Mouse (Mus musculus) cerebellum, adult 18-20 months (tissue): ENCODE data around the gene Olfr523.
"Not testable (repeated sequence)": the region's sequence is repeated elsewhere in the genome, so short reads cannot be mapped to it uniquely, and the experiment has no call there.

Experiments used
- DNase-seq, 2 experiments: peaks; one replicate each; pipeline ENCODE4 v3.0.0; 2021

Gene Olfr523

DNA sequence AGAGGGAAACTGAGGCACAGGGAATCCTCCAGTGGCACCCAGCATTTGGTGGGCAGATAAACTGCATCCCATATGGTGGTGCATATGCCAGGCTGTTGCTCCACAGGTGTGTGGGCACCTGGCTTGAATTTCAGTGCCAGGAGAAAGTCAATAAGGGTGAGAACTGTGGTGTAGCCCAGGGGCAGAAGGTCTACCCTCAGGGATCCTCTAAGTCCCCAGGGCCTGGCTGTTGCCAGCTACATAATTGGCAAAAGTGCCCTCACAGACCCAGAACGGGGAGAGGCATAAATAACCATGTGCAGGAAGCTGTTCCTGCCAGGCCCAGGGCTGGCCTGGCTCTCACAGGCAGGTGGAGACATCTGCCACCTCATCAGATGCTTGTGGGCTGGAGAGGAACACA, at the start of gene Olfr523:
Olfr523 (plus strand) TSS at position 282 of the 400 bp plus-strand sequence.
- peak; percentile 50 to 57 for DNase-seq

DNA sequence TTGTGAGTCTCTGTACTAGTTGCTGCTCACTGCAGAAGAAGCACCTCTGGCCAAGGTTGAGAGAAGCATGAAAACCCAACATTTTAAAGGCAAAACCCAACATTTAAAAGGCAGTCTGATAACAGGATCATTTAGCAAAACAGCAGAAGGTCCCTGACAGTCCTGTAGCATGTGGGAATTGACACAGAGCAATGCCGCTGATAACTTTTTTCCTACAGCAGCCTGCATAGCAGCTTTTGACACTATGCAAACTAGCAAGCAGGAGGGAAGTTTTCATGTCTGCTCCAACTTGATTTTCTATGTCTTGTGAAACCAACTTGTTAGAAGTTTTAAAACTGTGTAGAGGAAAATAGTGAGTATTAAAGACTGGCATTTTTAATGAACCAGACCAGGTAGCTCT, 48.6 kb upstream of the Olfr523 start:
- no peak for DNase-seq

DNA sequence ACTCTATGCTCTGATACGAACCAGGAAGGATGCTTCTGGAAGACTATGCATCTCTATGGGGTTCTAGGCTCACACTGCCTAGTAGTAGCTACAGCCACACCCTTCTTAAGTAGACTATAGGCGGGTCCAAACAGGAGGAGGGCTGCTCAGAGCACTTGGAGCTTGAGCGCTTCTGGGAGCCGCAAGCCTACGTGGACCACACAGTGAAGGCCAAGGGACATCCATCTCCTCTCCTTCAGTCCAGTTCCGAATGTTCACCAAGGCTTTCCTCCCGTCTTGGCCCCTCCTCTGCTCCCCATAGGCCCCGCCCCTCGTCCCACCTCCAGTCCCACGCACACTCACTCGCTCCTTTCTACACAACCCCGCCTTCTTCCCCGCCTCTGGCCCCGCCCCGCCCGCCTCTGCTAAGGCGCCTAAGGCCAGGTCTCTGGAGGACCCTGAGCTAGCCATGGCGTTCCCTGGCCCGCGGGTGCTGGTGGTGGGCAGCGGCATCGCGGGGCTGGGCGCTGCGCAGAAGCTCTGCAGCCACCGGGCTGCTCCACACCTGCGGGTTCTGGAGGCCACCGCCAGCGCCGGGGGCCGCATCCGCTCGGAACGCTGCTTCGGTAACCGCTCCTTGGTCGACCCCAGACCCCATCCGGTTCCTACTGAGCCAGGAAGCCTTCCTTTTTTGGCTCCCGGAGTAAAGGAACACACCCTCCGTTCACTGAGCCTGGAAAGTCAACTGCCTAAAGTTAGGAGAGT, 47.6 kb upstream of the Olfr523 start:
- DNase-seq, result peak; percentile 93 to 97

DNA sequence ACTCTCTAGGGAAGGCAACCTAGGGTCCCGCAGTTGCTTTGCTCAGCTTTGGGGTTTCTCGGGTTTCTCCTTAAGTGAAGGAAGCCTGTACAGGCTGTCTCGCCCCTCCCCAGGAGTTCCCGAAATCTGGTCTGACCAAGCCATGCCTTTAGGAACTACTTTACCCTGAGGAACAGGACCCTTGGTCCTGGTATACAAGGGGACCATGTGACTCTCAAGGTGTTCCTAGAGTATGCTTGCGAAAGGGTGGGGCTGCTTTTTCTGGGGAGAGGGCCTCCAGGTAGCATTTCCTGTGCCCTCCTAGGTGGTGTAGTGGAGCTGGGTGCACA, 47.0 kb upstream of the Olfr523 start:
- DNase-seq, result no peak

DNA sequence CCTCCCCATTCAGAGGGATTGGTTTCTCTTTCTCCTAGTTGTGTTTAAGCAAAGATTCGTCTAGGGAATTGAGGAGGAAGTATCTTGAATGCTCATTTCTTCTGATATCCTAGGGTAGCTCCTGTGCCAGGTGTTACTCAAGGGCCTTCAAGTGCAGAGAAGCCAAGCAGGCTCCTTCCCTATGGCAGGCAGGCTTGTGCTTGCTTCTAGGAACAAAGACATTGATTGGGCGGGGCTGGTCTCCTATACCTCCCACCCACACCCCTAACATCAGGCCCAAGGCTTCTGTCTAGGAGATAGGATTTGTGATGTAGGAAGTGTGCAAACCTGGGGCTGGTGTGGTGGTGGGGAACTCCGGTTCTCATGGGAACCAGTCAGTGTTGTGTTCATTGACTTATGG, 46.1 kb upstream of the Olfr523 start:
- no peak for DNase-seq

DNA sequence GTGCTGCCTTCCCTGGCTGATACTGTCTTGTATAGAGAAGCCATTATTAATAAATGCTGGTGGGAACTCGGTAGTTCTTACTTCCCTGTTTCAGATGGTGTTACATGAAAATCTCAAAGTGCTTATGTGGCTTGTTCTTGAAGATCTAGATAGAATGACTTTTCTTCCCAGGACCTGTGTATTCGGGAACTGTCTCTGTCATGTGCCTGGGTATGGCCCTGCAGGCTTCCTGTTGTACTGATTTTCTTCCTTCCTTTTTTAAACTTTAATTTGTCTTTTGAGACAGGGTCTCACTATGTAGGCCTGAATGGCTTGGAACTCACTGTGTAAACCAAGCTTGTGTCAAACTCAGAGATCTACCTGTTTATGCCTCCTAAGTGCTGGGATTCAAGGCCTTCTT, 45.1 kb upstream of the Olfr523 start:
- DNase-seq, result no peak

DNA sequence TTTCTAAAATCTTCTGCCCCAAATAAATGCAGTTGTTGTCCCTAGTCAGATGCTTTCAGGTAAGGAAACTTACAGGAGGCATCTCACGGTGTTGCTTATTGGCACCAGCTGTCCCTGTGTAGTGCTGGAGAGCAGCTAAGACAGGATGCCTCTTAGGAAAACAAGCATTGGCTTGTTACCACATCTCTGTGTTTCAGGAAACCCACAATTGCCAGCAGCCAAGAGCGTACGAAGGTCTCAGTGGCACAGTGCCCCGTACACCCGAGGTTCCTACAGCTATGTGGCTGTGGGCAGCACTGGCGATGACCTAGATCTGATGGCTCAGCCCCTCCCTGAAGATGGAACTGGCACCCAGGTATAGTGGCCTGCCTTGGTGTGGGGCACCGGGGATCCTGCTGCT, 40.8 kb upstream of the Olfr523 start:
- not testable (repeated sequence) for DNase-seq

DNA sequence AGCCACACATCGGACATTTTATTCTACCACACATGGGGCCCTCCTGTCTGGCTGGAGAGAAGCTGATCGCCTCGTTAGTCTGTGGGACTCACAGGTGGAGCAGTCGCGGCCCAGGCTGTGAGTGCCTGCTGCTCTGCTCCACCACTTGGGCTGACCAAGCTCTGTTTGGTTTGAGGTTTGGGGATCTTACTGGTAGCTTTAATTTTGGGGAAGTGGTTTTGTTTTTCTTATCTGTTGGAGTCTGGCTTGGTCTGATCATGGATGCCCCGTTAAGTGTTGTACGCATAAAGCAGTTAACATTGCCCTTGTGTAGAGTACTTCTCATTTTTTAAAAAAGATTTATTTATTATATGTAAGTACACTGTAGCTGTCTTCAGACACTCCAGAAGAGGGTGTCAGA, 39.0 kb upstream of the Olfr523 start:
- DNase-seq, result not testable (repeated sequence)

DNA sequence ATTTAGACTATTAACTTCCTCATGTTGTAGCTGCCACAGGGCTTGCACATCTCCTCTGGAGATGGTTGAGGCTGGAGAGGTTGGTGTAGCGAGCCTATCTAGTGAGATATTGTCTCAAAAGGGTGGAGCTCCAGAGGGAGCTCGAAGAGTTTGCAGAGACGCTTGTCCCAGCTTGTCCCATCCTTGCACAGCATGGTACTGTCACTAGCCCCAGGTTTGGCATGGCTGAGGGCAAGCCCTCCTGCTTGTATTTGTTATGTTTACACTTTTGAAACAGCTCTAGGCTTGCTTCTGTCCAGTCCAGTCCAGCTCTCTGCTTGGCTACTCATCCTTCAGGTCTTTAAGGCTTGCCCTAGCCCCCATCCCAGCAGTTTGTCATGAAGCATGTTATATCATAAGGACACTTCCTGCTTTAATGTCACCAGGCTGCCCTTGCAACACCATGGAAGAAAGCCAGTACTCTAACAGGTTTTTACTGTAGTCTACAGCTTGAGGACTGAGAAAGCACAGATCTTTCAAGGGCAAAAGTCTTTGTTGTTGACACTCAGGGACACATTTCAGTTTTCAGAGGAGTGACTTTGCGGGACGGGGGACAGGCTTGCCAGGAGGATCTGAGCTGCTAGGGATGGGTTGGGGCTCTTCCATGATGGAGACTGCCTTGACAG, 37.8 kb upstream of the Olfr523 start:
- no peak for DNase-seq

DNA sequence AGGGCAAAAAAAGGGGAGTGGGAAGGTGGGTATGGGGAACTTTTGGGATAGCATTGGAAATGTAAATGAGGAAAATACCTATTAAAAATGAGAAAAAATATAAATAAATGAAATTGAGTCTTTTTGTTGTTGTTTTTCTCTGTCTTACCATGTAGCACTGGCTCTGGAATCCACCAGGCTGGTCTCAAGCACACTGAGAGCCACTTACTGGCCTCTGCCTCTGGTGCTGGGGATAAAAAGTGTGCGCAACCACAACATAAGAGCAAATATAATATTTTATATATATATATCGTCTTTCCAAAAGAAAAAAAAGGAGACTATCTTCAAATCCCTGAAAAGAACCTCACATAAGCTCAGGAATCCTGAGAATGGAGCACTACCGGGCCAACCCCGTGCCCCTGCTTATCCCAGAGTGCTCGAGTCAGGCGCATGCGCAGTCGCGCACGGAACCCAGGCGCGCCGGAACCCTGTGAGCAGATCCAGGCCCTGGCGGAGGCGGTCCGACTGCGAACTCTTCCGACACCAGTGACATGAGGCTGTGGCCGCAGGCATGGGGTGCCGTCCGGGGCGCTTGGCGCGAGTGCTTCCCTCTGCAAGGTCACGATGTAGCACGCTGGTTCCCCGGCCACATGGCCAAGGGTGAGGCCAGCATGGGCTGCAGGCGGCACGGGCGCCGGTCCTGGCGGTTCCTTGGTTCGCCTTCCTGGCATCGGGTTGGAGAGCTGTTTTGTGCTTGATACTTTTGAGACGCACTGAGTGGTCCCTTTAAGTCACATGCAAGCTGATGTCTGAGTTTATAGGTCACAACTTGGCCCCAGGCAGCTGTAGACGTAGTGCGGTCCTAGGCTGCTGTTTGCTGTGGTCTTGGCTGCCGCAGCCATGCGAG, 35.6 kb upstream of the Olfr523 start, which contains the start of gene Mtg1:
Mtg1 (plus strand) TSS at position 430 of the 886 bp plus-strand sequence.
- peak; percentile 93 to 99 for DNase-seq

DNA sequence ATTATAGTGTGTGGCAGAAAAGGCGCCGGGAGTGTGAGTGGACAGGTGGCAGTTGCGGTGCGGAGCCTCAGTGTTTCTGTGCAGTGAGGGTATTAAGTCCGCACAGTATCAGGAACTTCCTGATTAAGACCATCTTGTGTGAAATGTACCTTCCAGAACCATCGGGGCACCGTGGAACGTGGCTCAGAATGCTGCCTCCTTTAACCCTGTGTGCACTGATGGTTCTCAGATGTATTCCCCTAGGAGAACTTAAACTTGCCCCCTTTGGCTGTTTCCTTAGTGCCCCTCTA, 35.1 kb upstream of the Olfr523 start:
- DNase-seq, result no peak

DNA sequence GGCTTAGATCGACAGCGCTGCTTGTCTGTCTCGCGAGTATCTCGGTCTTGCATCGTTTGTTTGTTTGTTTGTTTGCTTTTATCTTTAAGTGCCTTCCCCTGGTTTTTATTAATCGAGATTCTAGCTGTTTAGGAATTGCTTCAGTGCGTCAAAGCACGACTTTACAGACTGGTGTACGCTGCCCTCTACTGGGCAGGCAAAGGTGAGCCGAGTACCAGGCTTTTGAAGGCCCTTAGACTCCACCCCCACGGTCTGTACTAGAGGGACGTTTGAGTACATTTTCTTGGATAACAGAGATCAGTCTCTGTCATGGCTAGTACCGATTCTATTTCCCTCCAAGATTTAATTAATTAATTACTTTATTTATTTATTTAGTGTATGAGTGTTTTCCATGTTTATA, 31.7 kb upstream of the Olfr523 start:
- peak; percentile 76 to 79 for DNase-seq

DNA sequence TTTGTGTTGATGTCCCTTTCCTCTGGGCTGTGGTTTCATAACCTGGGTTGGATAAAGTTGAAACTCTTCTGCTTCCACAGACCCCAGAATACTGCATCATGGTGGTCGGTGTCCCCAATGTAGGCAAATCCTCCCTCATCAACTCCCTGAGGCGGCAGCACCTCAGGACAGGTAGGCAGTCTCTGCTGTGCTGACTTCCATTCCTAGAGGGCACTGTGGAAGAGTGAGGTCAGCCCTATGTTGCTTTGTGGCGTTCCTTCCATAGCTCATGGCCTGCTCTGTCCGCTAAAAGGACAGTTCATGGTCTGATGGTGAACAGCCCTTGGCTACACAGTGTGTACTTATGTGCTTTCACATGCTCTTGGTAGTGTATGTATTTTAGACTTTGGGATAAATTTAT, 28.5 kb upstream of the Olfr523 start:
- no peak for DNase-seq

DNA sequence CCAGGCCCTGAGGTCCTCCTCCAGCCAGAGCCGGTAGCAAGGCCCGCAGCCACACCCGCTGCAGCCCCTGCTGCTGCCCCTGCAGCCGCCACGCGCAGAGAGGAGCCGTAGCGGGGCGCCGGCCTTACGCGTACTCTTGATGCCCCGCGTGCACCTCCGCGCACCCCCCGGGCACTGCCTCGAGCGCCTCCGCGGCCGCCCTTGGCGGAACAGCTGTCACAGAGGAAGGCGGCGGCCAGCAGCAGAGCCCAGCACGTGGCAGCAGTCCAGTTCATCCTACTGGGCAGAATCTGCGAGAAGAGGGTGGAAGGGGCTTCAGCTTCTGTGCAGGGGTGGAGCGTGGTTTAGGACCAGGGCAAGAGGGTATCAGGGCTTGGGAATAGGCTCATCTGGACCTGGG, 19.6 kb upstream of the Olfr523 start:
- peak; percentile 60 to 74 for DNase-seq

DNA sequence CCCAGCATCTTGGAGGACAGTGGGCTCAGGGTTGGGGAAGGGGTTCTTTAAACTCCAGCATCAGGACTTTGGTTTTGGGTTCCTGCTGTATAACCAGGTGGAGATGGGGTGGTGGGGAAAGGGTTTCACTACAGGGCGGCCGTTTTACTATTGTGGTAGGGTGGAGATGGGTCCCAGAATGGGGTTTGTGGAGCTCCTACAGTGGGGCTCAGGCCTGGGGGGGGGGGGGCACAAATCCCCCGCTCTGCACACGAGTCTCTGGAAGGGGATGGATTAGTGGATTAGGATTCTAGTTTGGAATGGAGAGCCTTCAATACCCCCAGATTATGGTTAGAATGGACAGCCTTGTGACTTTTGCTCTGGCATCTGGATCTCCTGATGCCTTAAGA, 19.2 kb upstream of the Olfr523 start:
- DNase-seq, result no peak

DNA sequence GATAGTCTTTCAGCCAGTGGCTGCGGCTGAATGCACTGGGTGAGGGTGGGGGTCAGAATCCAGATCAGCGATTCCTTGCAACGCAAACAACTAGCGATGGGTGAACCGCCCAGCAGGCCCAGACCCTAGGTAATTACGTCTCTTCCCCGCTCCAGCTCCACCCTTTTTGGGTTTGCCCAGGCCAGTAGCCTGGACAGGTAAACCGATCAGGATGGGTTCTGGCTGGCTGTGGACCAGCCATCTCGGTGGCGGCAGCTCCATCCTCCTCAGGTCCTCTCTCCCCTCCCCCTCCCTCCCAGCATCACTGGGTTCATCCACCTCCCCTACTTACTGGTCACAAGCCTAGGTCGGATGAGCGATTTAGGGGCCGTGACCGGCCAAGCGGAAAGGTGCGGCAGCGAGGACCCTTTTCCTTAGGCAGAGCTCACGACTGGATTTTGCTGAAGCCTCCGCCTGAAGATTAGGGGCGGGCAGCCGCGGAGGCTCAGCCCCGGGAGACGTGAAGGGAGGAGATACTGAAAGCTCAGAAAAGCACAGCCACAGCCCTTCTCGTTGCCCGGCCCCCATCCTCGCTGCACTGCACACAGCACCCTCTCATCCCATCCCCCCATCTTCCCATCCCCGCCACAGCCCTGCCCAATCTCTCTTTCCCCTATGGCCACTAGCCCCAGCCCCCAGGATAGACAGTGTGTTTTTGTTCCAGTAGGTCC, 18.6 kb upstream of the Olfr523 start, which contains the start of gene Sprn:
Sprn (minus strand) TSS at position 660 of the 710 bp plus-strand sequence.
- peak; percentile 75 to 79 for DNase-seq

DNA sequence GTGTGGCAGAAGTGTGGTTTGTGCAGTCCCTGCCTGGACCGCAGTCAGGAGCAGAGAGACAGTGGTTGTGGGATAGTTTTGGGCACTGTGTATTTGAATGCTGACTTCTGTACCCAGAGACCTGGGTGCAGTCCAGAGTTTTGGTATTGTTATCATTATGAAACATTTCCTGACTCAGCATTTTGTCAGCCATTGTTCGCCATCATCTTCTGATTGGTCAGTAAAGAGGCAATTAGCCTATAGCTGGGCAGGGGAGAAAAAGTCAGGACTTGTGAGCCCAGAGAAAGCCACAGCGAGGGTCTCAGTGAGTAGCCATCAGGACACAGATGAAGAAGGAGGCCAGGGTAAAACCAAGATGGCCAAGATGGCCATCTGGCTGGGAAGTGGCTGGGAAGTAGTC, 12.7 kb upstream of the Olfr523 start:
- DNase-seq, result no peak

DNA sequence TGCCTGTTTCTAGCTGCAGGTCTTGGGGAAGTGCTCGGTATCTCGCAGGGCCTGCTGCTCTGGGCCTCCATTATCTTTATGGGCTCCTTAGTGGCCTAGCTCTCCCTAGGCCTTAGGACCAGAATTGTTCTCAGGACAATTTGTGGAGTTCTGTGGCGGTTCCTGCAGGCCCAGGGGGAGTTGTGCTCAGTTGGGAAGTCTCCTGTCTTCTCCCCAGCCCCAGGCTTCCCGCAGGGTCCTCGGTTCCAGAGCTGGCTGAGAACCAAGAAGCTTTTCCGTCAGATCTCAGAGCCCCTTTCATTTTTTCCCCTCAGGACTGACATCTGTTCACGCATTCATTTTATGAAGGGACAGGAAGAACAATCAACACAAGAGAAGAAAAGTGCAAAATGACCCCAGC, 8.4 kb upstream of the Olfr523 start, which contains the start of gene Olfr522:
Olfr522 (minus strand) TSS at position 101 of the 400 bp plus-strand sequence.
- DNase-seq, result no peak

DNA sequence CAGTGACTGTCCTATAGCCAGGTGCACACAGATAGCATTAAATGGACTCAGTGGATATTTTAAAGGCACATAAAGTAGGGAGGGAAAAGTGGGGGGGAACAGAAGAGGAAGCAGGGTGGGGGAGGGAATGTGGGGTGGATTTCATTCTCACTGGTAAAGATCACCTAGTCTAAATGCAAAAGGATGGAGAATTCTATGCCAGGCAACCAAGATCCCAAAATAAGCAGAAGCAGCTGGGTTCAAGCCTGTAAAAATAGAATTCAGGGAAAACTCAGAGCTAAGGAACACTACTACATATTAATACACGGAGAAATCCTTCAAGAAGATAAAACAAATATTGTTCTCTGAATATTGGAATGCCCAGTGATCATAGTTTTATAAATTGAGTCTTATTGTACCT, 5.1 kb upstream of the Olfr523 start:
- DNase-seq, result no peak

DNA sequence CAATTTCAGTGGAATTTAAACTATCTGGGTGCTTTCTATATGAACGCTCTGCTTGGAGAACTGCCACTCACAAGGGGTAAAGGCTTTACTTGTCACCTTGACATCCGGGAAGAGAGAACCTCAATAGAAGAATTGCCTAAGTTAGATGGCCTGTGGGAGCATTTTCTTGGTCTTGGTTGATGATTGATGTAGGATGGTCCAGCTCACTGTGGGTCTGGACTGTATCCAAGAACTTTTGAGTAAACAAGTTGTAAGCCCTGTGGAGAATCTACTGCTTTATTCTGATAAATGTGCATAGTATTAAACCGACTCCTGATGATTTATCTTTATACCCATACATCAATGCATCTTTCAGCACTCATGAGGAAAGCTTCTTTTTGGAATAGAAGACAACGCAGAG, 3.6 kb upstream of the Olfr523 start:
- no peak for DNase-seq

DNA sequence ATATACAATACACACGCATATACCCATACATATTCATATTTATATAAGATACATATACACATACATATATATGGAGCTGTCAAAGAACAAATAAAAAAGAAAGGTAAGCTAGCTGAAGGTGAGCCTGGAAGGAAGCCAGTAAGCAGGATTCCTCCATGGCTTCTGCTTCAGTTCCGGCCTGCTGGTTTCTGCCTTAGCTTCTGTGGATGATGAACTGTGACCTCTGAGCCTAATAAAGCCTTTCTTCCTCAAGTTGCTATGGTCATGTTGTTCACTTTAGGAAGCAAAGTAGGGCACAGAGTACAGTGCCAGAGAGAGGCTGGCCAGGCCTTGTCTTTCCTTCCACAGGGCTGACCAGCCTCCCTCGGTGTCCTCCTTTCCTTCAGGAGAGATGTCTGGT, 2.2 kb upstream of the Olfr523 start:
- no peak for DNase-seq

DNA sequence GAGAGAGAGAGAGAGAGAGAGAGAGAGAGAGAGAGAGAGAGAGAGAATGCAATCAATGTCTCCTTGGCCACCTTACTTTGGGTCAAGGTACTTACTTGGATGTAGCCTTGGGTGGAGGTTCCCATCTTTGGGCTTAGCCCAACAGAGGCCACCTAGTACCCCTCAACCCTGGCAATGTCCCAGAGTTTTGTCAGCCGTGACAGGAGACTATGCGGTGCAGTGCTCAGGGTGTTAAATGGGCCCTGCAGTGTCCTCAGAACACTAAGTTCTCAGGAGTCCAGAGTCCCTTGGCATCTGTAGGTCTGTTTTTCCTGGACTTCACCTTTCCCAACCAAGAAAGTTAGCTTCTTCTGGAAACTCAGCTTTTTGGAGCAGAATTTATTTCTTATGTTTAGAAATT, 6.2 kb downstream of the Olfr523 start:
- no peak for DNase-seq

DNA sequence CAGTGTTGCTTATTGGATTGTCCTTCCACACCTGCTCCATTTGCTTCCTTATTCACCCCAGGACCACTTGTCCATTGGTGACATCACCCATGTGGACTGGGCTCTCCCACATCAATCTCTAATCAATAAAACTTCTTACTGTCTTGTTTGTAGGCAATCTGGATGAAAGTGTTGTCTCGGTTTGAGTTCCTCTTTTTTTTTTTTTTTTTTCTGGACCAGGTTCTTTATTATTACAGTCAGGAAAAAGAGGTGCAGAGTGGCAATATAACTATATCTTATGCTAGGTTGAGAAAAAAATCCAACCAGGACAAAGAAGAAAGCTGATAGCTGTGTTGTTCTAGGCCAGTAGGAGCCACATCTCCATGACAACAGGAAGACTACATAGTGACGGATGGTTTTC, 7.7 kb downstream of the Olfr523 start:
- no peak for DNase-seq
